Mouse (Mus musculus) kidney, adult 18-20 months (tissue): ENCODE measurements around the gene Pik3r1.
A peak's percentile ranks its signal among the peaks of the same experiment; 100 is the strongest.

Experiments used
- DNase-seq: peaks from one replicate; pipeline ENCODE4 v3.0.0; 2021

Pik3r1 gene

DNA sequence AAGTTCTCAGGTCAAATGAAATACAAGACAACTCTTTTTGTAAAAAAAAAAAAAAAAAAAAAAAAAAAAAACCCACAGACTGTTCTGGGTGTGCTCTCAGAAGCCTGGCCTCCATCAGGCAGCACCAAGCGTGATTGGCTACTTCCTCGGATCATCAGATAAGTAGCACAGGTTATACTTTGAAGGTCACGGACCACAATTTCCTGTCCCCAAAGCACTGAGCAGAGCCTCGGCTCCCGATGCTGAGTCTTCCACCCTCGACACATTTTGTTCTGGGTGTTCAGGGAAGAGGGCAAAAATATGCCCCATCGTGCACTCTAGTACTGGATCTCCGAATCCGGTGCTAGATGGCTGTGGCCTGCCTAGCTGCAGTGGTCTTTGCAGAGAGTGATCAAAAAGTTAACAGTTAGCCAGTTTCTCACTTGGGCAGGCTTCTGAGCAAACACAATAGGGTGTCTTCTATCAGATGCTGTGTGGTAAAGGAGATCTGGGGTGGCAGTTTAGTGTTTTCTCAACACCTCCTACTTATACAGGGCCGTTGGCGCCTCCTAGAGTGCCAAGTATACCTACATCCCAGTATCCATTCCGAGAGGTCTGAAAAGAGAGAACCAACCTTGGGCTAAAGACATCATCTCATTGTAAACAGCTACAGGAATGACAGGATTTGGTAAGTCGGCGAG, 65.8 kb downstream of the Pik3r1 start:
- no peak for DNase-seq

GRCm38 (mm10) chr13:101701632-101702031, 66.4 kb downstream of the Pik3r1 start:
- DNase-seq, result no peak

DNA sequence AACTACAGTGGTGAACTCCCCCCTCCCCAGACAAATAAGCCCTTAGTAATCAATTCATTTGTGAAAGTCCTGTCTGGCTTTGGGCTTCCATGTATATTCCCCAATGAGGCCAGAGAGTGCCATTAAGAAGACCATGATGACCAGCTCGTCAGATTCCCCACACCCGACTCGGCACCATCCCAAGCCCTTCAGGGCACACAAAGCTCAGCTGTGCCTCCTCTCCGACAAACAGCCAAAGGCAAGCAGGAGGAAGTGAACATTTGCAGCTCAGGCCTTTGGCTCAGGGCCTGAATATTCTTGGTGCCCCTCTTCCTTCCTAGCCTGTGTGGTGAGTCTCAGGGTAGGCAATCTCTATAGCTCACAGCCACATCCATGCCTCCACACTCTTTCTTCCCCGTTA, 68.3 kb downstream of the Pik3r1 start:
- no peak for DNase-seq

GRCm38 (mm10) chr13:101697966-101698365, 70.1 kb downstream of the Pik3r1 start:
- peak; percentile 49 for DNase-seq

DNA sequence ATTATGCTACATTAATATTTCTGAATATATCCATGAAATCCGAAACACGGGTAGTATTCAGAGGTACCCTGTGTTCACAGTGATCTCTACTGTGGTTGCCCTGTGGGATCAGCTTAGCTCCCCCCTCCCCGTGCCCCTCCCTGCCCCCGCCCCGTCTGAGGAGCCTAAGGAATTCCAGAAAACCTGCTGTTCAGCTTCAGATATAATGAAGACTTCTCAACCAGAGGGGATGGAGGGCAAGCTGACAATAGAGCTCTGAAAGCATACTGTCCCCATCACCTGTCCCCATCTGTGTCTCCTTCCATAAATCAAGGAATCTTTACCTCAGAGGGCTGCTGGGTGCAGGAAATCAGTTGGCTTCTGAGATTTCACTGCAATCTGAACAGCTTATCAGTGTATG, 70.6 kb downstream of the Pik3r1 start:
- DNase-seq, result no peak

- peak; percentile 53 for DNase-seq
Measured at GRCm38 (mm10) chr13:101696827-101697226, 71.2 kb downstream of the Pik3r1 start.

DNA sequence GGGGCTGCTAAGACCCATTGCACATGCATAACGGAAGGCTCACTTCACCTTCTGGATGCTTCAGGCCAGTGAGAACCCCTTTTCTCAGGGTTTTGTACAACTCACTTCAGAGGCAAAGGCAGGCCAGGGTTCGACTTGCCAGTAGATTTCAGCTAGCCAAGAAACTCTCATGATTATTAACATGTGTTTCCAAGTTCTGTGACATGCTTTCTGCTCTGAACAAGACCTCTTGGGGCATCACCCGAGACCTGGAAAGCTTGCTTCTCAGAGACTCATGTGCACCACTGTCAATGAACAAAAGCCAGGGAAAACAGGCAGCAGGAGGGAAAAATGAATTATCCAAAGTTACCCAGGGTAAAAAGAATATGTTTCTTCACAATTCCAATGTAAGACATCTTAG, 71.7 kb downstream of the Pik3r1 start:
- peak; percentile 26 for DNase-seq

GRCm38 (mm10) chr13:101695876-101696275, 72.1 kb downstream of the Pik3r1 start:
- peak; percentile 90 for DNase-seq

DNA sequence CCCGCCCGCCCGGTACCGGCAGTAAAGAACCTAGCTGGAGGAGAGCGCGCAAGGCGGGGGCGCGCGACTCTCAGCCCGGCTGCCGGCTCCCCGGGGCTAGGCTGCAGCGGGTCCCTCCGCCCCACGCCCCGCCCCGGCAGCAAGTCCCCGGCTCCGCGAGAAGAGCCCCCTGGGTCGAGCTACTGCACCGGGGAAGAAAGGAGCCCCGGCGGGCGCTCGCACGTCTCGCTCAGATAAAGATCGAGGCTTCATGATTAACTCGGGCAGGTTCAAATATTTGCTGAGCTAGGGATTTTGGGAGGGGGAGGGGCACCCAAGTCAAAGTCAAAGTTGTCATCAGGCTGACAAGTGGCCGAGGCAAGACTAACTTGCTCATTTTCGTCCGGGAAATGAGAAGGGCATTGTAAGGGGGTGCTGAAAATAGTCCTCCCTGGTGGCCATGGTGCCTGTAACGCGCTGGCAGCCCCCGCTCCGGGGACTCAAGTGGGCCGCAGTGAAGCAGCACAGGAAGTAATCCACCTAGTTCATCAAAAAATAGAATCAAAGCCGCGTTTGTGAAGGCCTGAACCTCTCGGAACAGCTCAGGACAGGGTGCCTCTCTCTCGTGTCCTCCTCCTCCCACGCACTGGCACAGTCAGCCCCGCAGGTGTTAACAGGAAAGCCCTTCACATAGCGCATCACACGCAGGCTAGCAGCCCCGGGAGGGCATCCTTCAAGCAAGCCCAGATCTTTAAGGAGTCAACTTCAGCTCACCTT, 73.3 kb downstream of the Pik3r1 start:
- peak; percentile 83 for DNase-seq

GRCm38 (mm10) chr13:101693967-101694495, 74.0 kb downstream of the Pik3r1 start:
- peak; percentile 67 for DNase-seq

DNA sequence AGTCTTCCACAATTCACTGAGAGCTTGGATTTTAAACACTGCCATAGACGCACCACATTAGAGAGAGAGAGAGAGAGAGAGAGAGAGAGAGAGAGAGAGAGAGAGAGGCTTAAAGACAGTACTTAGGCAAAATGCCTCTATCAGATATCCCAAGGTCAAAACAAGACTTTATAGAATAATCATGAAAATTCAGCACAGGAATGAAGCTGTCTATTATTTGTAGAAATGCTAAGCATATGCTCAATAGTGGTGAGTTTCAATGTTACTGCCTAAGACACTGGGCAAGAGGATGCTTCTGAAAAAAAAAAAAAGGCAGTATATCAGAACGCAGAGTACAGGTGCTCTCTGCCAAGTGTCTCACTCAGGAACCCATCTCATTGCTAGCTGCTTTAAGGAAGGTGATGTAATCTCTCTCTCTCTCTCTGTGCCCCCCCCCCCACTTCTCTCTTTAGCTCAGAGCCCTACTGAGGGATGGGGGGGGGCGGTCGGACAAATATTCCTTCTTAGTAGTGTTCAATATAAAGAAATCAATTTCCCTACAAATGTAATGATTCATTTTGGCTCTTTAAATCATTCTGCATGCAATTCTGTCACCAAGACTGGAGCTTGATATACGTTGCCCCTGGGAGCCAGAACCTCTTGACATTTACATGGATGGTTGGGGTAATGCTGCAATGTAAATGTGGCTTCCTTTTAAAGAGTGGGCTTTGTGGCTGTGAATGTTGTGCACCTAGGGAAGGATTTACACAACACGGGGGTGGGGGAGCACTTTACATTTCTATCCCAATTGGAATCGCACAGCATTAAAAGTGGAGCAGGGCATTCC, 74.9 kb downstream of the Pik3r1 start:
- peak; percentile 2 for DNase-seq

- DNase-seq, result peak; percentile 35
Measured at GRCm38 (mm10) chr13:101692239-101692784, 75.7 kb downstream of the Pik3r1 start.

DNA sequence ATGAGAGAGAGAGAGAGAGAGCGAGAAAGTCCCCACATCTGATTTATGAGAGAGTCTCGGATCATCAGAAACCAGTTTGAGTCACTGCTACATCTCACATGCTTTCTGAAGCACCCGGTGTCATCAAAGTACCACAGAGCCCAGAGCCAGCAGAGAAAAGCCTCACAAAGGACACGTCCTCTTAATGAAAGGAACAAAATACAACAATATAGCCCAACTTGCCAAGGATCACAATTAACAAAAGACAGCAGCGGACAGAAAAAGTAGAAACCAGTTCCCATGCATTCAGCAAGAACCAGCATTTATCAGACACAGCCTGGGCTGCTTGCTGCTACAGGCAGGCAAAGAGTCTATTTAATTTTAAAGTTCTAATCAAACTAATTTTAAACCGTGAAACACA, 76.3 kb downstream of the Pik3r1 start:
- DNase-seq, result peak; percentile 6

- peak; percentile 15 for DNase-seq
Measured at GRCm38 (mm10) chr13:101690911-101691655, 76.9 kb downstream of the Pik3r1 start.

- DNase-seq, result peak; percentile 29
Measured at GRCm38 (mm10) chr13:101690167-101690566, 77.8 kb downstream of the Pik3r1 start.

- no peak for DNase-seq
Measured at GRCm38 (mm10) chr13:101686256-101686655, 81.8 kb downstream of the Pik3r1 start.

DNA sequence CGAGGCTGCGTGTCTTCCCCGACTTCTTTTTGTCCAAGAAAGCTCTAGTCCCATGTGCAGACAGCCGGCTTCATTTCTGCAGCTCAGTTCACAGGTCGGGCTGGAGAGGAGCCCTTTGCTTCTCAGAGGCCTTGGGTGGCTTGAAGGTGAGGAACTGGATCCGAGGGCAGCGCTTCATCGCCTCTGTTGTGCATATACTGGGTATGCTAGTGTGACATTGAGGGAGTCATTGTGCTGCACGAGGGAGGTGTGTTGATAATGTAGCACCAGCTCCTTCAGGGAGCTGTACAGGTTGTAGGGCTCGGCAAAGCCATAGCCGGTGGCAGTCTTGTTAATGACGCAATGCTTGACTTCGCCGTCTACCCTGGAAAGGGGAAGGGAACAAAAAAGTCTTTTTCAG, 83.3 kb downstream of the Pik3r1 start:
- no peak for DNase-seq

- DNase-seq, result no peak
Measured at GRCm38 (mm10) chr13:101682378-101682777, 85.6 kb downstream of the Pik3r1 start.

DNA sequence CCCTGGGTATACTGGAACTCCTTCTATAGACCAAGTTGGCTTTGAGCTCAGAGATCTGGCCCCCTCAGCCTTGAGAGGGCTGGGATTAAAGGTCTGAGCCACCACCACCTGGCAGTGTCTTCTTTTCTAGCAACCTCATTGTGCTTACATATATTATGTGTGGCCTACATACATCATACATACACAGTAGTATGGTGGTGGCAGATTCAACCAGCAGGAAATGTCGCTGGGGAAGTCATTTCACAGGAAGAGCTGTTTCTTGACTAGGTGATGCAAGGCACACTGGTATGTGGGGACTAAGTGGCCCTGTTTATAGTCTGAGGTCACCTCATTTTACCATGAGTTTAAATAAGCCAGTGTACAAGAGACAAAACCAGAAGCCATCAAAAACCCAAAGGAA, 87.9 kb downstream of the Pik3r1 start:
- no peak for DNase-seq

GRCm38 (mm10) chr13:101678984-101679383, 89.0 kb downstream of the Pik3r1 start:
- DNase-seq, result no peak

DNA sequence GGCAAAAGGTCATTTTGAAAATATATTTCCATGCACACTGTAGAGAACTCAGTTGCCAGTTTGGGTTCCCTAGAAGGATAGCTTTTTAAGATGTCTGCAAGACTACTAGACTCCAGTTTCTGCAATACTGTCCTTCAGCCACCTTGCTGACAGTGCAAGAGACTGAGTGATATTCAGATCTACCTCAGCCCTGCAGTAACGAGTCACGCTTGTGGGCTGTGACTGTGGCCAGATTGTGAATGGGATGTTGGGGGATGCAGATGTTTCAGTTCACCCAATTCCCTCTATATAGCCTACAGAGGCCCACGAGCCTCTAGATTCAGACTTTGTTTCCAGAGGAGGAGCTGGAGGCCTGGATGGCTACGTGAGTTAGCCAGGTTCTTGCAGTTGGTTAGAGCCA, 90.0 kb downstream of the Pik3r1 start:
- DNase-seq, result no peak

GRCm38 (mm10) chr13:101673876-101674275, 94.1 kb downstream of the Pik3r1 start:
- DNase-seq, result no peak
